ENCODE assay signal across 8 mouse cellular contexts in genomic region chr3:88552676-88553524, GRCm38 (mm10). TPM values are rescaled to one million over a fixed set of nuclear protein-coding genes. Genes with fewer than 3 reads are reported as not detected.
DNase-seq lines count a peak whose midpoint lies in the region; ATAC-seq and TF ChIP-seq lines count a peak whose summit lies in the region.

Gene Lamtor2 (minus strand): TSS chr3:88553074.

- peak within 1 kb of the TSS; percentile 95 for H3K27ac ChIP-seq in hindbrain, embryonic 13.5 days

- ATAC-seq in Patski = peak; percentile 86
- ATAC-seq in hindbrain, embryonic 13.5 days (ENCODE audit: low FRiP score) = peak; percentile 89

- POLR2A ChIA-PET in Patski (lab: Charles Lee) = interaction anchor here (0.6 to 4.9 kb wide), 7 partner anchors 10 to 206 kb away, joined by 3 to 35 read pairs (median 3); no protein-coding TSS in a partner anchor

- under 1% methylated on average over 48 of the region's 48 CpGs for WGBS in hindbrain, embryonic 13.5 days

- H3K27me3 ChIP-seq in Patski = no peaks in the 10 kb centered on the region
- no peaks in the 10 kb centered on the region for H3K27me3 ChIP-seq in hindbrain, embryonic 13.5 days

- DNase-seq in Patski (ENCODE audit: low read depth, low spot score) = peak; percentile 98
- DNase-seq in cerebellum, postnatal 14 days = peak; percentile 99
- peak; percentile 96 for DNase-seq in frontal cortex, postnatal 14 days (ENCODE audit: low spot score in 2 of 2)
- peak; percentile 93 for DNase-seq in layer of hippocampus, postnatal 25 days (ENCODE audit: extremely low spot score in 1 of 2, low spot score in 1 of 2)
- DNase-seq in lung, postnatal 25 days (ENCODE audit: low spot score) = peak; percentile 99
- peak; percentile 99 for DNase-seq in retina, embryonic 14.5 days (ENCODE audit: low spot score)
- DNase-seq in thymus, postnatal 4 days = peak; percentile 95

- H3K9me3 ChIP-seq in hindbrain, embryonic 13.5 days = no peaks in the 10 kb centered on the region

- H3K4me2 ChIP-seq in hindbrain, embryonic 13.5 days = peak within 1 kb of the TSS; percentile 82

- H3K4me3 ChIP-seq in hindbrain, embryonic 13.5 days = peak within 1 kb of the TSS; percentile 84

- H3K36me3 ChIP-seq in hindbrain, embryonic 13.5 days = peaks cover 23% of the 10 kb centered on the region

- peak within 1 kb of the TSS; percentile 93 for H3K9ac ChIP-seq in hindbrain, embryonic 13.5 days

- in situ Hi-C loops in Patski (cut with MboI; ENCODE audit: low pct_unique_long_range_greater_than_20kb) = no loop called here

- CTCF ChIA-PET in Patski (lab: Charles Lee) = interaction anchor here (1.1 to 4.5 kb wide), 4 partner anchors 10 to 69 kb away, joined by 3 to 29 read pairs (median 5); no protein-coding TSS in a partner anchor

- peaks cover 34% of the 10 kb centered on the region for H3K4me1 ChIP-seq in hindbrain, embryonic 13.5 days (replicated peaks)

- no peak for TF ChIP-seq CTCF in Patski (IDR thresholded peaks at IDR 0.05)

RNA-seq across cellular contexts. Expression of gene Lamtor2, which starts in this region (rescaled TPM):
- 264 TPM for polyA plus RNA-seq in Patski (2021)
- 179 and 182 TPM in 2 replicates for polyA plus RNA-seq in hindbrain, embryonic 13.5 days (2015; fragmentation: Nextera tagmentation; extraction: Ambion mirVana)
- 100 to 1,000 TPM in 1 of 2 experiments, 10 to 100 TPM in 1; 99.5 to 115 TPM for total RNA-seq in layer of hippocampus, postnatal 25 days (2021)

Comparison
In these comparisons a context has a peak if more than half of its experiments do, and no peak if none do; other contexts are left out.
1. Peak in every context shown above with its lines: DNase-seq, ATAC-seq, H3K4me3 ChIP-seq and H3K27ac ChIP-seq.